Mouse (Mus musculus) hindbrain, postnatal 0 days (tissue): ENCODE measurements at regions not wholly inside any gene's neighbourhood (a gene's known extent, or its start where the extent isn't known, plus 50 kb on each side); places are given as distances from the start of the nearest gene placed in this dataset.

Experiments used
- ATAC-seq: fragments of 200-750 bp; cut with Nextera tagmentation; 2 replicates; pipeline ENCODE4 v1.8.0; 2017; ENCODE audit warnings: mild to moderate bottlenecking, moderate TSS enrichment, moderate library complexity
- DNase-seq: peaks from one replicate; pipeline ENCODE4 v3.0.0-alpha.2; 2015; ENCODE audit warnings: low spot score
- H3K27ac ChIP-seq: fragments of 300-500 bp; sonication (generic); 2 replicates; pipeline ENCODE4 v1.5.1; 2014; ENCODE audit warnings: mild to moderate bottlenecking
- H3K27me3 ChIP-seq: fragments of 300-500 bp; sonication (generic); 2 replicates; pipeline ENCODE4 v1.6.1; 2014; ENCODE audit warnings: low read length, mixed read lengths; ENCODE audit not compliant: insufficient read depth
- H3K36me3 ChIP-seq: fragments of 300-500 bp; sonication (generic); 2 replicates; pipeline ENCODE4 v1.6.1; 2014; ENCODE audit warnings: low read length, mixed read lengths; ENCODE audit not compliant: insufficient read depth
- H3K4me1 ChIP-seq: fragments of 300-500 bp; sonication (generic); 2 replicates; pipeline ENCODE4 v1.6.1; 2014; ENCODE audit warnings: antibody characterized with exemption, low read length, mixed read lengths; ENCODE audit not compliant: insufficient read depth
- H3K4me2 ChIP-seq: fragments of 300-500 bp; sonication (generic); 2 replicates; pipeline ENCODE4 v1.6.1; 2014; ENCODE audit warnings: low read depth, mild to moderate bottlenecking, low read length, moderate library complexity, mixed read lengths
- H3K4me3 ChIP-seq: fragments of 300-500 bp; sonication (generic); 2 replicates; pipeline ENCODE4 v1.5.1; 2014; ENCODE audit warnings: low read length
- H3K9ac ChIP-seq: fragments of 300-500 bp; sonication (generic); replicated peaks from 2 replicates; pipeline ENCODE4 v1.6.1; 2014; ENCODE audit warnings: mild to moderate bottlenecking, low read length, moderate library complexity, mixed read lengths
- H3K9me3 ChIP-seq: fragments of 300-500 bp; sonication (generic); 2 replicates; pipeline ENCODE4 v1.6.1; 2016; ENCODE audit warnings: low read length, mixed read lengths
- CTCF ChIP-seq: IDR thresholded peaks from 2 replicates; pipeline ENCODE4 v1.5.1; 2016; ENCODE audit warnings: antibody characterized with exemption, control low read depth, low read depth
- WGBS: fragments of 180-500 bp; shearing (Covaris S2); extraction: QIAGEN DNeasy Blood & Tissue Kit; methylation state at CpG from one replicate; pipeline ENCODE4 v1.1.7; 2014; 5-methylcytosine and 5-hydroxymethylcytosine counted together

DNA sequence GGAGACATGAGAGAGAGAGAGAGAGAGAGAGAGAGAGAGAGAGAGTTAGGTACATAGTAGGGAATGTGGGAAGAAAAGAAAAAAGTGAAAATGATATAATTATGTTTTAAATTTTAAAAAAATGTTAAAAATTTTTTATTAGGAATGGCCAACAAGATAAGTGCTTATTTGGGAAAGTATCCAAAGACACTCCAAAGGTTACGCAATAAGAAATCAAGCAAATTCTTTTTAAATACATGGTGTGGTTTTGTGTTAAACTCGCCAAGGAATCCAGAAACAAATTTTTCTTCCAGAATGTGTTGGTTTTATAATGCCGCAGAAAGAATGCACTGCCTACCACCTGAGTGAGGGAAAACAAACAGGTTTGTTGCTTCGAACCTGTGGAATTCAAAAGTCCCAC is 617.9 kb downstream of the Kcnj2 start:
- H3K4me1 ChIP-seq, result no peaks in the 10 kb centered on the region
- no peak overlapping the region for H3K9ac ChIP-seq
- H3K27me3 ChIP-seq, result no peaks in the 10 kb centered on the region
- no peak overlapping the region for H3K4me3 ChIP-seq
- no peak overlapping the region for H3K27ac ChIP-seq
- DNase-seq (no peak), ATAC-seq (no peak)
- no peak overlapping the region for H3K4me2 ChIP-seq
- no peaks in the 10 kb centered on the region for H3K36me3 ChIP-seq
- no peak for TF ChIP-seq CTCF
- WGBS, result 92% methylated on average over 4 of the region's 4 CpGs
- no peaks in the 10 kb centered on the region for H3K9me3 ChIP-seq

GRCm38 (mm10) chr11:111687769-111688168 is 621.8 kb downstream of the Kcnj2 start:
- Histone ChIP-seq H3K27ac (no peak overlapping the region), H3K9ac (no peak overlapping the region), H3K27me3 (no peaks in the 10 kb centered on the region), H3K4me3 (no peak overlapping the region), H3K9me3 (no peaks in the 10 kb centered on the region), H3K36me3 (no peaks in the 10 kb centered on the region), H3K4me2 (no peak overlapping the region), H3K4me1 (no peaks in the 10 kb centered on the region)
- WGBS, result 75% methylated on average over 3 of the region's 3 CpGs
- DNase-seq (no peak), ATAC-seq (no peak)
- TF ChIP-seq CTCF, result no peak

DNA sequence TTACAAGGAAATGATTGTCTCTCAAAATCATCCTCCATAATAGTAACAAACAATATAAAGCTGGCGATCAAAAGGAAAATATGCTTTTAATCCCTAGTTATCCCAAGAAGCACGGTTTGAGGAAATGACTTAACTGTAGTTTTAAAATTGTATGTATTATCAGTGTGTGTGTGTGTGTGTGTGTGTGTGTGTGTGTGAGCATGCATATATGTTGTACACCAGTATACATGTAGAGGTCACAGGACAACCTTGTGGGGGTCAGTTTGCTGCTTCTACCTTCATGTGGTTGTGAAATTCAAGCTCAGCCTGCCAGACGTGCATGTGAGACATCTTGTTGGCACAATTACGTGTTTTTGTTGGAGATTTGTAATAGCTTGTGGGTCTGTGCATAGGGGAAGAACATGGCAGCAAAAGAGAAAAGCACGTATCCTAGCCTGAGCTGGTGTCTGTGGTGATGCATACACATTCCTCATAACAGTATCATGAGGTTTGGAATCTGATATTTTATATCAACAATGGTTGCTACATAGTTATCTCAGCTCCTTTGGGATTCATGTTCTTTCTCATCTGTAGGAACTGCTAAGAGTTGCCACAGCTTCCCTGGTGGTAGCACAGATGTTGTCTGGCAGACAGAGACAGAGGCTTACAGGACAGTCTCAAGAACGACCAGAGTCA is 622.4 kb downstream of the Kcnj2 start:
- H3K27ac ChIP-seq, result no peak overlapping the region
- DNase-seq, result no peak
- H3K27me3 ChIP-seq, result no peaks in the 10 kb centered on the region
- H3K9me3 ChIP-seq, result no peaks in the 10 kb centered on the region
- 76% methylated on average over 6 of the region's 6 CpGs for WGBS
- no peaks in the 10 kb centered on the region for H3K36me3 ChIP-seq
- TF ChIP-seq CTCF, result no peak
- H3K4me3 ChIP-seq, result no peak overlapping the region
- H3K9ac ChIP-seq, result no peak overlapping the region
- H3K4me1 ChIP-seq, result no peaks in the 10 kb centered on the region
- H3K4me2 ChIP-seq, result no peak overlapping the region
- ATAC-seq, result no peak

DNA sequence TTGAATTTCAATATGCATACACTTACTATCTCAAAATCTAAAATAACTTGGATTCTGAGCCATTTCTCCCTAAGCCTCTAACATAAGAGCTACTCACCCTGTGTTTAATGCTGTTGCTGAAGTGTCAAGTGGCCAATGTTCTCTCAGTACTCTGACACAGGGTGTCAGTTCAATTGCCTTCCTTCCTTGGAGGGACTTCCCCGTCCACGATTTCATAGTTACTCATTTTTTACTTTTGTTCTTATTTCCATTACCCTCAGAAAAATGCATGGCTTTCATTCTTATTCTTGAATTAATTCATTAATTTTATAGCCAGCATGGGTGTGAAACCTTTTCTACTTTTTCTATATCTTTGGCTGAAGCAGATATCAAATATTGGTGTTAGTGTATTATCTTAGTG is 623.9 kb downstream of the Kcnj2 start:
- no peak for ATAC-seq
- no peaks in the 10 kb centered on the region for H3K9me3 ChIP-seq
- no peak overlapping the region for H3K4me3 ChIP-seq
- H3K4me1 ChIP-seq, result no peaks in the 10 kb centered on the region
- no peak for DNase-seq
- no peak overlapping the region for H3K27ac ChIP-seq
- no peak for TF ChIP-seq CTCF
- WGBS, result 83% methylated on average over 2 of the region's 2 CpGs
- no peak overlapping the region for H3K4me2 ChIP-seq
- no peak overlapping the region for H3K9ac ChIP-seq
- no peaks in the 10 kb centered on the region for H3K27me3 ChIP-seq
- H3K36me3 ChIP-seq, result no peaks in the 10 kb centered on the region

DNA sequence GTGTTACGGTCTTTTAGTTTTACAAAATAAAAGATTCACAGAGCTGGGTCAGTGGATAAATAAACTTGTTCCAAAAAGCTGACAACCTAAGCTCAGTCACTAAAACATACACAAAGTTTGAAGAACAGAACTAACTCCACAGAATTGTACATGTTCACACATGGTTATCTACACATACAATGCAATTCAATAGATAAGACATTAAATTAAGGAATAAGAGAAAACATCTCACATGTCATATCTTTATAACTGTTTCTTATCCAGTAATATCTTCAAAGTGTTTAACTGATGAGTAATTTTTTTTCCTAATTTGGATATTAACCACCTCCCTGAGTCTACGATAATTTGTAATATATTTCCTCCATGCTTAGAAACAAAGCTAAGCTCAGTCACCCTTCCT is 625.5 kb downstream of the Kcnj2 start:
- no peak overlapping the region for H3K4me3 ChIP-seq
- WGBS, result 89% methylated on average over 2 of the region's 2 CpGs
- H3K36me3 ChIP-seq, result no peaks in the 10 kb centered on the region
- ATAC-seq (no peak), DNase-seq (no peak)
- no peaks in the 10 kb centered on the region for H3K4me1 ChIP-seq
- no peak overlapping the region for H3K9ac ChIP-seq
- TF ChIP-seq CTCF, result no peak
- H3K9me3 ChIP-seq, result no peaks in the 10 kb centered on the region
- H3K4me2 ChIP-seq, result no peak overlapping the region
- H3K27ac ChIP-seq, result no peak overlapping the region
- no peaks in the 10 kb centered on the region for H3K27me3 ChIP-seq

- no peak overlapping the region for H3K4me3 ChIP-seq
- 89% methylated on average over 2 of the region's 2 CpGs for WGBS
These were observed 630.7 kb downstream of the Kcnj2 start for GRCm38 (mm10) chr11:111696668-111697067.

GRCm38 (mm10) chr11:111699862-111700261 is 633.9 kb downstream of the Kcnj2 start:
- DNase-seq (no peak), ATAC-seq (no peak)
- H3K9me3 ChIP-seq, result no peaks in the 10 kb centered on the region
- H3K9ac ChIP-seq, result no peak overlapping the region
- no peak overlapping the region for H3K4me3 ChIP-seq
- no peaks in the 10 kb centered on the region for H3K36me3 ChIP-seq
- TF ChIP-seq CTCF, result no peak
- H3K27me3 ChIP-seq, result no peaks in the 10 kb centered on the region
- H3K4me2 ChIP-seq, result no peak overlapping the region
- WGBS, result 82% methylated on average over 3 of the region's 3 CpGs
- no peaks in the 10 kb centered on the region for H3K4me1 ChIP-seq
- no peak overlapping the region for H3K27ac ChIP-seq

More at GRCm38 (mm10) chr11:111696668-111697067, 630.7 kb downstream of the Kcnj2 start:
- Histone ChIP-seq H3K9ac (no peak overlapping the region), H3K36me3 (no peaks in the 10 kb centered on the region), H3K27me3 (no peaks in the 10 kb centered on the region), H3K4me2 (no peak overlapping the region), H3K4me1 (no peaks in the 10 kb centered on the region), H3K9me3 (no peaks in the 10 kb centered on the region), H3K27ac (no peak overlapping the region)
- no peak for TF ChIP-seq CTCF
- no peak for ATAC-seq
- no peak for DNase-seq
